Mouse (Mus musculus) MEL (cell line): ENCODE data around the gene Gldc. TPM values are rescaled to one million over a fixed set of nuclear protein-coding genes. Genes with fewer than 3 reads are reported as not detected.

Experiments
- DNase-seq: peaks from one replicate; pipeline ENCODE4 v3.0.0; 2011; ENCODE audit warnings: low read depth, low spot score
- H3K27ac ChIP-seq: 2 replicates; pipeline ENCODE4 v1.5.1; 2012; ENCODE audit warnings: low read depth, mild to moderate bottlenecking, control low read depth, low read length, moderate library complexity; ENCODE audit not compliant: control insufficient read depth
- H3K27me3 ChIP-seq, 2 experiments: fragments of 150-350 bp in 1 of 2; sonication (generic) in 1 of 2; 2 replicates each; pipeline ENCODE4 v1.6.1; 2012; ENCODE audit warnings: low read length in 2 of 2, mild to moderate bottlenecking in 2 of 2, improper control_type of control experiment in 1 of 2, moderate library complexity in 1 of 2; ENCODE audit not compliant: insufficient read depth in 2 of 2, control insufficient read depth in 1 of 2
- H3K36me3 ChIP-seq, 2 experiments: 2 replicates each; pipeline ENCODE4 v1.6.1; 2012 to 2014; ENCODE audit warnings: low read length in 2 of 2, improper control_type of control experiment in 1 of 2, inconsistent platforms in 1 of 2, mild to moderate bottlenecking in 1 of 2; ENCODE audit not compliant: insufficient read depth in 2 of 2, control insufficient read depth in 1 of 2
- H3K4me1 ChIP-seq, 2 experiments: fragments of 150-350 bp in 1 of 2; sonication (generic) in 1 of 2; 2 replicates each; pipeline ENCODE4 v1.6.1; 2012; ENCODE audit warnings: low read length in 2 of 2, improper control_type of control experiment in 1 of 2, mild to moderate bottlenecking in 1 of 2; ENCODE audit not compliant: insufficient read depth in 2 of 2, control insufficient read depth in 1 of 2
- H3K4me3 ChIP-seq, 2 experiments: fragments of 150-350 bp in 1 of 2; sonication (generic) in 1 of 2; 2 replicates each; pipeline ENCODE4 v1.5.1; 2012; ENCODE audit warnings: low read depth in 2 of 2, low read length in 2 of 2, mild to moderate bottlenecking in 2 of 2, moderate library complexity in 2 of 2, control low read depth in 1 of 2, improper control_type of control experiment in 1 of 2; ENCODE audit not compliant: control insufficient read depth in 1 of 2, insufficient read depth in 1 of 2
- H3K79me2 ChIP-seq: 2 replicates; pipeline ENCODE4 v1.6.1; 2012; ENCODE audit warnings: mild to moderate bottlenecking, low read length, moderate library complexity; ENCODE audit not compliant: control insufficient read depth, poor library complexity, insufficient read depth
- H3K9ac ChIP-seq: 2 replicates; pipeline ENCODE4 v1.6.1; 2012; ENCODE audit warnings: low read depth, mild to moderate bottlenecking, control low read depth, low read length, moderate library complexity; ENCODE audit not compliant: control insufficient read depth, poor library complexity, severe bottlenecking
- H3K9me3 ChIP-seq: fragments of 150-350 bp; sonication (generic); replicated peaks from 2 replicates; pipeline ENCODE4 v1.6.1; 2012; ENCODE audit warnings: mild to moderate bottlenecking, low read length, improper control_type of control experiment, moderate library complexity; ENCODE audit not compliant: insufficient read depth
- CHD1 ChIP-seq: IDR thresholded peaks from 2 replicates; pipeline ENCODE4 v1.6.1; 2012; ENCODE audit warnings: low read depth, mild to moderate bottlenecking, inconsistent platforms, low read length, improper control_type of control experiment
- CHD2 ChIP-seq: IDR thresholded peaks from 2 replicates; pipeline ENCODE4 v1.6.1; 2011; ENCODE audit warnings: low read length, improper control_type of control experiment
- MAFK ChIP-seq: IDR thresholded peaks from 2 replicates; pipeline ENCODE4 v1.6.1; 2011; ENCODE audit warnings: low read depth, mild to moderate bottlenecking, low read length, improper control_type of control experiment, borderline replicate concordance
- MXI1 ChIP-seq: IDR thresholded peaks from 2 replicates; pipeline ENCODE4 v1.6.1; 2011; ENCODE audit warnings: mild to moderate bottlenecking, low read depth, low read length, improper control_type of control experiment
- MYB ChIP-seq: IDR thresholded peaks from 2 replicates; pipeline ENCODE4 v1.6.1; 2011; ENCODE audit warnings: mild to moderate bottlenecking, low read depth, low read length, improper control_type of control experiment
- MYC ChIP-seq: IDR thresholded peaks from 2 replicates; pipeline ENCODE4 v1.6.1; 2011; ENCODE audit warnings: low read depth, mild to moderate bottlenecking, low read length, improper control_type of control experiment, moderate library complexity
- NELFE ChIP-seq: IDR thresholded peaks from 2 replicates; pipeline ENCODE4 v1.6.1; 2011; ENCODE audit warnings: low read depth, low read length, improper control_type of control experiment
- POLR2AphosphoS5 ChIP-seq: IDR thresholded peaks from 2 replicates; pipeline ENCODE4 v1.6.1; 2012; ENCODE audit warnings: low read depth, borderline replicate concordance, mild to moderate bottlenecking, inconsistent platforms, low read length, moderate library complexity, mixed read lengths
- RAD21 ChIP-seq: IDR thresholded peaks from 2 replicates; pipeline ENCODE4 v1.6.1; 2011; ENCODE audit warnings: mild to moderate bottlenecking, low read depth, low read length, improper control_type of control experiment
- RCOR1 ChIP-seq: IDR thresholded peaks from 2 replicates; pipeline ENCODE4 v1.6.1; 2012; ENCODE audit warnings: low read depth, mild to moderate bottlenecking, inconsistent platforms, low read length, improper control_type of control experiment
- SIN3A ChIP-seq: IDR thresholded peaks from 2 replicates; pipeline ENCODE4 v1.6.1; 2012; ENCODE audit warnings: low read length, improper control_type of control experiment, inconsistent platforms
- SMC3 ChIP-seq: IDR thresholded peaks from 2 replicates; pipeline ENCODE4 v1.6.1; 2011; ENCODE audit warnings: low read depth, low read length, improper control_type of control experiment
- TAL1 ChIP-seq: IDR thresholded peaks from 2 replicates; pipeline ENCODE4 v1.6.1; 2012; ENCODE audit warnings: mild to moderate bottlenecking, inconsistent platforms, low read length, moderate library complexity, mixed read lengths
- ZC3H11A ChIP-seq: IDR thresholded peaks from 2 replicates; pipeline ENCODE4 v1.6.1; 2012; ENCODE audit warnings: low read depth, mild to moderate bottlenecking, inconsistent platforms, low read length, improper control_type of control experiment
- ZMIZ1 ChIP-seq: IDR thresholded peaks from 2 replicates; pipeline ENCODE4 v1.6.1; 2012; ENCODE audit warnings: low read depth, mild to moderate bottlenecking, inconsistent platforms, low read length, improper control_type of control experiment, moderate library complexity
- ZNF384 ChIP-seq: IDR thresholded peaks from 2 replicates; pipeline ENCODE4 v1.6.1; 2012; ENCODE audit warnings: low read depth, mild to moderate bottlenecking, inconsistent platforms, low read length, improper control_type of control experiment
- polyA plus RNA-seq, 2 experiments: library from polyadenylated mRNA; stranded (reverse) in 1 of 2; unstranded in 1 of 2; fragments of >175 nt in 1 of 2; fragments of >200 nt in 1 of 2; gene quantifications; 2 replicates each; pipeline versions ENCODE4 v1.2.1 to v1.2.4; 2012; ENCODE audit warnings: low replicate concordance in 2 of 2, low read depth in 1 of 2; ENCODE audit not compliant: insufficient read length in 2 of 2, insufficient read depth in 1 of 2, missing spikeins in 1 of 2
- total RNA-seq: library from RNA; depleted of rRNA; stranded (reverse); fragments of 300-350 nt; gene quantifications from 2 replicates; pipeline ENCODE4 v1.2.3, GENCODE M21; 2012

Gene Gldc
- total and polyA plus RNA-seq, 3 experiments, result 0.04 to 1.2 TPM; not detected in 1

- no peak overlapping the region for H3K27ac ChIP-seq
- no peaks in the 10 kb centered on the region for H3K4me1 ChIP-seq
- H3K4me3 ChIP-seq, result no peak overlapping the region
- no peaks in the 10 kb centered on the region for H3K79me2 ChIP-seq
- TF ChIP-seq MYC, result no peak
- no peak for DNase-seq
- no peaks in the 10 kb centered on the region for H3K36me3 ChIP-seq
- H3K9ac ChIP-seq, result no peak overlapping the region
- H3K27me3 ChIP-seq, result no peaks in the 10 kb centered on the region
- no peaks in the 10 kb centered on the region for H3K9me3 ChIP-seq
These were observed 72.6 kb downstream of the Gldc start for GRCm38 (mm10) chr19:30102620-30103019.

GRCm38 (mm10) chr19:30100571-30100970, 74.7 kb downstream of the Gldc start:
- H3K4me3 ChIP-seq, result no peak overlapping the region
- H3K9ac ChIP-seq, result no peak overlapping the region
- H3K79me2 ChIP-seq, result no peaks in the 10 kb centered on the region
- TF ChIP-seq ZC3H11A (no peak), TAL1 (no peak), RCOR1 (no peak)
- TF ChIP-seq, all 39 proteins: peak for 0
- Histone ChIP-seq H3K27ac (no peak overlapping the region), H3K4me1 (no peaks in the 10 kb centered on the region), H3K27me3 (no peaks in the 10 kb centered on the region), H3K36me3 (no peaks in the 10 kb centered on the region), H3K9me3 (no peaks in the 10 kb centered on the region)
- DNase-seq, result no peak

GRCm38 (mm10) chr19:30097039-30097438, 78.2 kb downstream of the Gldc start:
- Histone ChIP-seq H3K4me3 (no peak overlapping the region), H3K27ac (no peak overlapping the region), H3K4me1 (no peaks in the 10 kb centered on the region), H3K79me2 (no peaks in the 10 kb centered on the region), H3K36me3 (no peaks in the 10 kb centered on the region), H3K9ac (no peak overlapping the region), H3K27me3 (no peaks in the 10 kb centered on the region), H3K9me3 (no peaks in the 10 kb centered on the region)
- DNase-seq, result no peak
- no peak for TF ChIP-seq MXI1
- TF ChIP-seq ZNF384, result no peak
- TF ChIP-seq TAL1, result no peak
- TF ChIP-seq NELFE, result no peak
- no peak for TF ChIP-seq SMC3
- no peak for TF ChIP-seq ZC3H11A
- TF ChIP-seq CHD2, result no peak
- no peak for TF ChIP-seq RAD21
- no peak for TF ChIP-seq CHD1
- TF ChIP-seq MYB, result no peak
- no peak for TF ChIP-seq ZMIZ1
- TF ChIP-seq SIN3A, result no peak
- TF ChIP-seq POLR2AphosphoS5, result no peak
- TF ChIP-seq MAFK, result no peak
